Mouse (Mus musculus): Measurements from ENCODE around the gene Cox7a1.

DNA sequence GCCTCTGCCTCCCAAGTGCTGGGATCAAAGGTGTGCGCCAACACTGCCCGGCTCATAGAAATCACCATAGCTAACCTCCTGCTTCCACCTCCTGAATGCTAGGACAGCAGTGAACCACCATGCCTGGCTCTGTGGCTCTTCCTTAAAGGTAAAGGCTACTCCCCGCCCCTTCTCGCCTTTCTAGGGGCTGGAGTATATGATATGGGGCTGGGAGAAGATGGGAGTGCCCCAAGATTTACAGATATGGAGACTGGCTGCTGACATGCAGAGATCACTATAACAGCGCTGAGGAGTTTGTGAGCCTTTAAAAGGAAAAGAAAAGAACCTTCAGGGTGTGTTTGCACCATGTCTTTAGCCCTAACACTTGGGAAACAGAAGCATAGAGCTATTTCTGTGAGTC, 38.3 kb downstream of the Cox7a1 start:
- TF ChIP-seq CTCF (IDR thresholded peaks at IDR 0.05; ENCODE audit: low read depth, low read length): no peak
- TF ChIP-seq POLR2A (IDR thresholded peaks at IDR 0.05; ENCODE audit: borderline replicate concordance, low read depth, low read length): no peak
